Mouse (Mus musculus) cortical plate, adult 2 months (tissue): Measurements from ENCODE around the gene Vegfb. TPM values are rescaled to one million over a fixed set of nuclear protein-coding genes. Genes with fewer than 3 reads are reported as not detected.

Experiments used
- H3K27ac ChIP-seq: fragments of 200-500 bp; 2 replicates; pipeline ENCODE4 v1.5.1; 2012; ENCODE audit warnings: low read length, control low read depth, inconsistent platforms; ENCODE audit not compliant: insufficient read depth
- H3K4me1 ChIP-seq: fragments of 200-500 bp; 2 replicates; pipeline ENCODE4 v1.6.1; 2011; ENCODE audit warnings: low read length; ENCODE audit not compliant: control insufficient read depth, insufficient read depth
- H3K4me3 ChIP-seq: fragments of 200-500 bp; 2 replicates; pipeline ENCODE4 v1.5.1; 2011; ENCODE audit warnings: mild to moderate bottlenecking, low read length, control low read depth; ENCODE audit not compliant: insufficient read depth
- CTCF ChIP-seq: fragments of 200-500 bp; IDR thresholded peaks from 2 replicates; pipeline ENCODE4 v1.5.1; 2011; ENCODE audit warnings: mild to moderate bottlenecking, control low read depth, low read length; ENCODE audit not compliant: insufficient read depth; ENCODE audit errors: extremely low read depth
- POLR2A ChIP-seq: fragments of 200-500 bp; IDR thresholded peaks from 2 replicates; pipeline ENCODE4 v1.6.1; 2011; ENCODE audit warnings: mild to moderate bottlenecking, low read length, control low read depth; ENCODE audit not compliant: insufficient read depth; ENCODE audit errors: extremely low read depth
- polyA plus RNA-seq: library from polyadenylated mRNA; depleted of rRNA; stranded (reverse); fragments of >200 nt; gene quantifications from 2 replicates; pipeline ENCODE4 v1.2.3, GENCODE M21; 2012; rRNA removed

Gene Vegfb
- 99.6 and 107 TPM in 2 replicates for polyA plus RNA-seq

GRCm38 (mm10) chr19:6987061-6987903 lies at the start of gene Vegfb:
TSS of gene Vegfb (minus strand) at chr19:6987651.
- TF ChIP-seq POLR2A (peak; percentile 36; the same call in 1 of the 2 replicates), CTCF (no peak)
- H3K4me1 ChIP-seq, result 0 out of 2 replicates have a peak, but pooled peaks cover 2% of the 10 kb centered on the region
- peak within 1 kb of the TSS; percentile 80 for H3K4me3 ChIP-seq
- H3K27ac ChIP-seq, result peak within 1 kb of the TSS; percentile 92

GRCm38 (mm10) chr19:7034006-7034405 lies 46.6 kb upstream of the Vegfb start:
- H3K4me3 ChIP-seq, result no peak overlapping the region
- no peak for TF ChIP-seq CTCF
- no peak overlapping the region for H3K27ac ChIP-seq
- H3K4me1 ChIP-seq, result peaks cover 6% of the 10 kb centered on the region

GRCm38 (mm10) chr19:7029531-7029930 lies 42.1 kb upstream of the Vegfb start:
- Histone ChIP-seq H3K4me3 (no peak overlapping the region), H3K27ac (no peak overlapping the region), H3K4me1 (peaks cover 3% of the 10 kb centered on the region)
- TF ChIP-seq CTCF, result no peak
- no peak for TF ChIP-seq POLR2A

GRCm38 (mm10) chr19:7020224-7020641 lies 32.8 kb upstream of the Vegfb start:
- Histone ChIP-seq H3K27ac (no peak overlapping the region), H3K4me3 (no peak overlapping the region), H3K4me1 (no peaks in the 10 kb centered on the region)
- no peak for TF ChIP-seq POLR2A
- peak; percentile 66 for TF ChIP-seq CTCF

- Histone ChIP-seq H3K27ac (peak within 1 kb of the TSS; percentile 21), H3K4me1 (no peaks in the 10 kb centered on the region), H3K4me3 (no peak within 1 kb of the TSS; the same call in 1 of the 2 replicates)
- no peak for TF ChIP-seq POLR2A
- no peak for TF ChIP-seq CTCF
Measured at GRCm38 (mm10) chr19:7019191-7019590, 31.7 kb upstream of the Vegfb start, which contains the start of gene Fermt3. TSS of gene Fermt3 (minus strand) at chr19:7019469.

- no peaks in the 10 kb centered on the region for H3K4me1 ChIP-seq
Measured at GRCm38 (mm10) chr19:7018546-7018945, 31.1 kb upstream of the Vegfb start.

GRCm38 (mm10) chr19:7017541-7018457 lies 30.3 kb upstream of the Vegfb start:
- no peak for TF ChIP-seq POLR2A
- no peak for TF ChIP-seq CTCF
- Histone ChIP-seq H3K4me1 (no peaks in the 10 kb centered on the region), H3K27ac (0 out of 2 replicates have a peak overlapping the region, but pooled peaks have one; percentile 21), H3K4me3 (no peak overlapping the region)

More at GRCm38 (mm10) chr19:7018546-7018945, 31.1 kb upstream of the Vegfb start:
- H3K27ac ChIP-seq, result peak overlapping the region; percentile 21; the same call in 1 of the 2 replicates
- no peak for TF ChIP-seq POLR2A
- TF ChIP-seq CTCF, result no peak
- H3K4me3 ChIP-seq, result no peak overlapping the region

GRCm38 (mm10) chr19:7014481-7015135 lies 27.2 kb upstream of the Vegfb start:
- no peaks in the 10 kb centered on the region for H3K4me1 ChIP-seq
- TF ChIP-seq POLR2A, result no peak
- TF ChIP-seq CTCF, result no peak
- H3K27ac ChIP-seq, result no peak overlapping the region
- H3K4me3 ChIP-seq, result no peak overlapping the region

- H3K27ac ChIP-seq, result no peak overlapping the region
- TF ChIP-seq CTCF (no peak), POLR2A (no peak)
- no peaks in the 10 kb centered on the region for H3K4me1 ChIP-seq
- H3K4me3 ChIP-seq, result no peak overlapping the region
Measured at GRCm38 (mm10) chr19:7013984-7014383, 26.5 kb upstream of the Vegfb start.

- no peak for TF ChIP-seq POLR2A
- TF ChIP-seq CTCF, result no peak
- Histone ChIP-seq H3K4me3 (no peak overlapping the region), H3K27ac (no peak overlapping the region), H3K4me1 (no peaks in the 10 kb centered on the region)
Measured at GRCm38 (mm10) chr19:7012426-7012825, 25.0 kb upstream of the Vegfb start.
